Mouse (Mus musculus) intestine, embryonic 15.5 days (tissue): ENCODE measurements around the gene Glb1. TPM values are rescaled to one million over a fixed set of nuclear protein-coding genes. Genes with fewer than 3 reads are reported as not detected.

Experiments
- ATAC-seq: fragments of 200-750 bp; cut with Nextera tagmentation; 2 replicates; pipeline ENCODE4 v1.8.0; 2017; ENCODE audit warnings: moderate TSS enrichment, moderate library complexity
- H3K27ac ChIP-seq: fragments of 300-500 bp; sonication (generic); 2 replicates; pipeline ENCODE4 v1.5.1; 2015; ENCODE audit warnings: mild to moderate bottlenecking, inconsistent platforms
- H3K27me3 ChIP-seq: fragments of 300-500 bp; sonication (generic); replicated peaks from 2 replicates; pipeline ENCODE4 v1.6.1; 2015; ENCODE audit warnings: inconsistent platforms
- H3K36me3 ChIP-seq: fragments of 300-500 bp; sonication (generic); 2 replicates; pipeline ENCODE4 v1.6.1; 2015; ENCODE audit warnings: inconsistent platforms
- H3K4me1 ChIP-seq: fragments of 300-500 bp; sonication (generic); replicated peaks from 2 replicates; pipeline ENCODE4 v1.6.1; 2015; ENCODE audit warnings: inconsistent platforms
- H3K4me2 ChIP-seq: fragments of 300-500 bp; sonication (generic); replicated peaks from 2 replicates; pipeline ENCODE4 v1.6.1; 2015; ENCODE audit warnings: mild to moderate bottlenecking, inconsistent platforms
- H3K4me3 ChIP-seq: fragments of 300-500 bp; sonication (generic); replicated peaks from 2 replicates; pipeline ENCODE4 v1.5.1; 2015; ENCODE audit warnings: inconsistent platforms
- H3K9ac ChIP-seq: fragments of 300-500 bp; sonication (generic); 2 replicates; pipeline ENCODE4 v1.6.1; 2015; ENCODE audit warnings: inconsistent platforms
- H3K9me3 ChIP-seq: fragments of 300-500 bp; sonication (generic); 2 replicates; pipeline ENCODE4 v1.6.1; 2016; ENCODE audit warnings: inconsistent platforms
- WGBS: fragments of 180-500 bp; shearing (Covaris S2); methylation state at CpG from one replicate; pipeline ENCODE4 v1.1.7; 2015; 5-methylcytosine and 5-hydroxymethylcytosine counted together
- polyA plus RNA-seq: library from polyadenylated mRNA; unstranded; fragments of >200 nt; fragmentation: Nextera tagmentation; extraction: Ambion mirVana; gene quantifications from 2 replicates; pipeline ENCODE4 v1.2.1, GENCODE M21; 2015

The Glb1 gene
- polyA plus RNA-seq, 1 experiment from 2014 or later = 157 TPM

- H3K9ac ChIP-seq = no peak overlapping the region
- H3K27ac ChIP-seq = peak overlapping the region; percentile 86
- H3K4me1 ChIP-seq = no peaks in the 10 kb centered on the region
- ATAC-seq = peak; percentile 94
- H3K4me3 ChIP-seq = no peak overlapping the region
- peak overlapping the region; percentile 33; the same call in 1 of the 2 replicates for H3K4me2 ChIP-seq
- 67% methylated on average over 23 of the region's 23 CpGs for WGBS
- no peaks in the 10 kb centered on the region for H3K36me3 ChIP-seq
- H3K9me3 ChIP-seq = no peaks in the 10 kb centered on the region
- H3K27me3 ChIP-seq = no peaks in the 10 kb centered on the region
These were observed 86.8 kb downstream of the Glb1 start for GRCm38 (mm10) chr9:114487481-114488258.

- ATAC-seq = no peak
- Histone ChIP-seq H3K4me1 (no peaks in the 10 kb centered on the region), H3K9me3 (no peaks in the 10 kb centered on the region), H3K36me3 (no peaks in the 10 kb centered on the region), H3K27ac (no peak overlapping the region), H3K4me2 (no peak overlapping the region), H3K27me3 (no peaks in the 10 kb centered on the region), H3K4me3 (no peak overlapping the region), H3K9ac (no peak overlapping the region)
- 75% methylated on average over 7 of the region's 7 CpGs for WGBS
These were observed 95.6 kb downstream of the Glb1 start for GRCm38 (mm10) chr9:114496469-114496868.

- Histone ChIP-seq H3K27ac (no peak overlapping the region), H3K4me3 (no peak overlapping the region), H3K27me3 (no peaks in the 10 kb centered on the region), H3K36me3 (no peaks in the 10 kb centered on the region), H3K9me3 (no peaks in the 10 kb centered on the region), H3K4me1 (no peaks in the 10 kb centered on the region), H3K4me2 (peak overlapping the region; percentile 47; the same call in 1 of the 2 replicates), H3K9ac (no peak overlapping the region)
- 7% methylated on average over 11 of the region's 11 CpGs for WGBS
- peak; percentile 22; the same call in 1 of the 2 replicates for ATAC-seq
These were observed 97.3 kb downstream of the Glb1 start for GRCm38 (mm10) chr9:114498218-114498617.

DNA sequence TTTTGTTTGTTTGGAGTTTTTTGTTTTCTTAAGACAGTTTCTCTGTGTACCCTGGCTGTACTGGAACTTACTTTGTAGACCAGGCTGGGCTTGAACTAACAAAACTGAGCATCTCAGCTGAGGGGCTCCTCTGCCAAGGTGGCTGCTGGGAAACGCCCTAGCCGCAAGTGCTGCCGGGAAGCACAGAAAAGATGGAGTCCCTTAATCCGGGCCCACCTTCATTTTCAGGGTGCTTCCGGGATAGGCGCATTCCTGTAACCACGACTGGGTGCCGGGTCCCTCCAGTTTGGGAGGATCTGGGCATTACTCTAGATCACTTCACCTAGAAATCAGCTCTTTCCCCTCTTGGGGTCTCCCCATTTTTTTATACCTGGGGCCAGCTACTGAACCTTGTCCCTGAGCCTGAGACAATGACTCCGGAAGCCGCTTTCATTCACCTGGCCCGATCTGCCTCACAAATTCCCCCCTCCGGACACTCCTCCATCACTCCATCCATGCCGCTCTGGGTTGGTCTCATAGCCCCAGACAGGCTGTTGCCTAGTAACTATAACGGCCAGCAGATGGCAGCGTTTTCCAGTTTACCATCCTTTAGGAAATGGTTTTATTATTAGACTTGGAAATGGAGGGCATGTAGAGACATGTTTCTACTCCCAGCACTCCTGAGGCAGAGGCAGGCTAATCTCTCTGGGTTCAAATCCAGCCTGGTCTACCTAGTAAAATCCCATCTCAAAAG lies 99.1 kb downstream of the Glb1 start:
- no peak overlapping the region for H3K27ac ChIP-seq
- no peaks in the 10 kb centered on the region for H3K36me3 ChIP-seq
- H3K9ac ChIP-seq = no peak overlapping the region
- 17% methylated on average over 15 of the region's 15 CpGs for WGBS
- peak overlapping the region; percentile 27; the same call in 1 of the 2 replicates for H3K4me2 ChIP-seq
- H3K27me3 ChIP-seq = no peaks in the 10 kb centered on the region
- H3K4me3 ChIP-seq = no peak overlapping the region
- H3K9me3 ChIP-seq = no peaks in the 10 kb centered on the region
- H3K4me1 ChIP-seq = no peaks in the 10 kb centered on the region
- no peak for ATAC-seq

- H3K4me3 ChIP-seq = no peak overlapping the region
- no peaks in the 10 kb centered on the region for H3K36me3 ChIP-seq
- no peak overlapping the region for H3K27ac ChIP-seq
- no peaks in the 10 kb centered on the region for H3K9me3 ChIP-seq
- H3K4me2 ChIP-seq = no peak overlapping the region
- no peaks in the 10 kb centered on the region for H3K4me1 ChIP-seq
- no peaks in the 10 kb centered on the region for H3K27me3 ChIP-seq
- no peak for ATAC-seq
- no peak overlapping the region for H3K9ac ChIP-seq
- 93% methylated on average over 7 of the region's 7 CpGs for WGBS
These were observed 100.2 kb downstream of the Glb1 start for GRCm38 (mm10) chr9:114501111-114501510.

GRCm38 (mm10) chr9:114501913-114502312 lies 101.0 kb downstream of the Glb1 start:
- no peaks in the 10 kb centered on the region for H3K4me1 ChIP-seq
- no peak overlapping the region for H3K9ac ChIP-seq
- no peaks in the 10 kb centered on the region for H3K27me3 ChIP-seq
- ATAC-seq = no peak
- H3K4me3 ChIP-seq = no peak overlapping the region
- H3K4me2 ChIP-seq = no peak overlapping the region
- no peaks in the 10 kb centered on the region for H3K9me3 ChIP-seq
- no peaks in the 10 kb centered on the region for H3K36me3 ChIP-seq
- H3K27ac ChIP-seq = no peak overlapping the region
- WGBS = 94% methylated on average over 11 of the region's 11 CpGs

- no peak overlapping the region for H3K9ac ChIP-seq
- ATAC-seq = peak; percentile 88
- H3K9me3 ChIP-seq = no peaks in the 10 kb centered on the region
- peak overlapping the region; percentile 77 for H3K27ac ChIP-seq
- no peaks in the 10 kb centered on the region for H3K4me1 ChIP-seq
- peak overlapping the region; percentile 30 for H3K4me2 ChIP-seq
- no peak overlapping the region for H3K4me3 ChIP-seq
- WGBS = 46% methylated on average over 15 of the region's 15 CpGs
- no peaks in the 10 kb centered on the region for H3K36me3 ChIP-seq
- no peaks in the 10 kb centered on the region for H3K27me3 ChIP-seq
These were observed 102.0 kb downstream of the Glb1 start for GRCm38 (mm10) chr9:114502711-114503427.

GRCm38 (mm10) chr9:114504816-114505215 lies 103.9 kb downstream of the Glb1 start, which contains the start of gene Ccr4:
Gene Ccr4, minus strand, starts transcription at chr9:114504916.
- Histone ChIP-seq H3K36me3 (no peaks in the 10 kb centered on the region), H3K4me1 (no peaks in the 10 kb centered on the region), H3K4me2 (no peak within 1 kb of the TSS), H3K27me3 (no peaks in the 10 kb centered on the region), H3K9me3 (no peaks in the 10 kb centered on the region), H3K27ac (no peak within 1 kb of the TSS), H3K4me3 (no peak within 1 kb of the TSS), H3K9ac (no peak within 1 kb of the TSS)
- 77% methylated on average over 9 of the region's 9 CpGs for WGBS
- no peak for ATAC-seq

DNA sequence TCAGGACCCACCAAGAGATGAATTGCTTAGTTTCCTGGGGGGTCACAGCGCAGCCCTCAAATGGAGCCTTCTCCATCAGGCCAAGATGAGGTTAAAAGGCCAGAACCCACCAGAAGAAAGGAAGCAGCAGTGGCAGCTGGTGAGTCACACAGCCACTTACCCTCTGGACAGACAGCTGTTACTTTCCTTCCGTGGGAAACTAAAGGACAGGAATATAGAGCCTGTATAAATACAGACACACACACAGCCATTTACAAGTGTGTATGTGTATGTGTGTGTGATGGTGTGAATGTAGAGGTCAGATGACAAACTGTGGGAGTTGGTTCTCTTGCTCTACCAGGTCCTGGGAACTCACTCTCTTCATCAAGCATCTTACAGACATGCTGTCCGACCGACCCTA lies 105.7 kb downstream of the Glb1 start:
- ATAC-seq = no peak
- Histone ChIP-seq H3K4me3 (no peak overlapping the region), H3K27me3 (no peaks in the 10 kb centered on the region), H3K27ac (no peak overlapping the region), H3K36me3 (no peaks in the 10 kb centered on the region), H3K4me2 (no peak overlapping the region), H3K4me1 (no peaks in the 10 kb centered on the region), H3K9ac (no peak overlapping the region), H3K9me3 (no peaks in the 10 kb centered on the region)
- 64% methylated on average over 4 of the region's 4 CpGs for WGBS

- Histone ChIP-seq H3K27ac (no peak overlapping the region), H3K4me3 (no peak overlapping the region), H3K4me1 (no peaks in the 10 kb centered on the region), H3K9me3 (0 out of 2 replicates have a peak, but pooled peaks cover under 1% of the 10 kb centered on the region), H3K4me2 (no peak overlapping the region), H3K27me3 (no peaks in the 10 kb centered on the region), H3K36me3 (peaks cover 5% of the 10 kb centered on the region; the same call in 1 of the 2 replicates), H3K9ac (no peak overlapping the region)
- 91% methylated on average over 9 of the region's 9 CpGs for WGBS
- ATAC-seq = no peak
These were observed 106.5 kb downstream of the Glb1 start for GRCm38 (mm10) chr9:114507421-114507820.

DNA sequence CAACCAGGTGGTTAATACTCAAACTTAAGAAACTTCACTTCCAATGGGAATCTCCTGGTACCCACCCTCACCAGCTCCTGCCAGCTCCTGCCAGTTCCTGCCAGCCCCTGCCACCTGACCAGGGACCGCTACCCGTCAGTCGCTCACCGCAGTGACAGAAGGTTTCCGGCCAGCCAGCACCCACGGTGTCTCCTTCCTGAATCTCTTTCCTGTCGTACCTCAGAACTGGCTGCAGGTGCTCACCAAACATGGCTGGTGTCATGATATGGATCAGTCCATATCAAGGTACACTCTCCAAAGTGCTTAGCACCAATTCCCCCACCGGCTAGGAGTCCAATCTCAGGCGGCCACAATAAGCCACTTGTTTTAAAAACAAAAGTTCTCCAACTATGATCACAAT lies 108.9 kb downstream of the Glb1 start:
- peaks cover 22% of the 10 kb centered on the region for H3K36me3 ChIP-seq
- no peak overlapping the region for H3K4me2 ChIP-seq
- H3K27ac ChIP-seq = no peak overlapping the region
- H3K9ac ChIP-seq = no peak overlapping the region
- H3K4me3 ChIP-seq = no peak overlapping the region
- ATAC-seq = no peak
- no peaks in the 10 kb centered on the region for H3K27me3 ChIP-seq
- peaks cover 3% of the 10 kb centered on the region for H3K9me3 ChIP-seq
- WGBS = 95% methylated on average over 9 of the region's 9 CpGs
- H3K4me1 ChIP-seq = no peaks in the 10 kb centered on the region

GRCm38 (mm10) chr9:114512831-114513230 lies 112.0 kb downstream of the Glb1 start:
- Histone ChIP-seq H3K9me3 (peaks cover 3% of the 10 kb centered on the region), H3K4me2 (no peak overlapping the region), H3K4me1 (peaks cover 9% of the 10 kb centered on the region; the same call in 1 of the 2 replicates), H3K4me3 (no peak overlapping the region), H3K36me3 (peaks cover 22% of the 10 kb centered on the region), H3K27me3 (no peaks in the 10 kb centered on the region), H3K9ac (no peak overlapping the region), H3K27ac (no peak overlapping the region)
- 98% methylated on average over 21 of the region's 21 CpGs for WGBS
- ATAC-seq = no peak
